Mouse (Mus musculus): ENCODE data around the gene H2afx.
"Not testable (repeated sequence)": the region's sequence is repeated elsewhere in the genome, so short reads cannot be mapped to it uniquely, and the experiment has no call there.

H2afx gene

GRCm38 (mm10) chr9:44341487-44341886 is 7.0 kb downstream of the H2afx start:
- peak in 1 of 2 experiments; percentile 49 for DNase-seq (ENCODE audit: low spot score in 2 of 2)

GRCm38 (mm10) chr9:44342173-44342572 is 7.7 kb downstream of the H2afx start:
- DNase-seq (ENCODE audit: low spot score in 2 of 2), result peak; percentile 84 to 90

- DNase-seq (ENCODE audit: low spot score in 2 of 2), result no peak
These were observed 8.1 kb downstream of the H2afx start for GRCm38 (mm10) chr9:44342605-44343004.

- peak; percentile 72 to 80 for DNase-seq (ENCODE audit: low spot score in 2 of 2)
These were observed 8.8 kb downstream of the H2afx start for GRCm38 (mm10) chr9:44343290-44343689.

- peak; percentile 93 to 94 for DNase-seq (ENCODE audit: low spot score in 2 of 2)
These were observed 9.4 kb downstream of the H2afx start, which contains the start of gene Hmbs for GRCm38 (mm10) chr9:44343781-44344421. Gene Hmbs (minus strand): TSS chr9:44344228.

GRCm38 (mm10) chr9:44345570-44346433 is 11.3 kb downstream of the H2afx start:
- DNase-seq (ENCODE audit: low spot score in 2 of 2), result no peak

- DNase-seq (ENCODE audit: low spot score in 2 of 2), result no peak
These were observed 12.7 kb downstream of the H2afx start for GRCm38 (mm10) chr9:44347166-44347565.

GRCm38 (mm10) chr9:44347621-44348020 is 13.1 kb downstream of the H2afx start:
- no peak for DNase-seq (ENCODE audit: low spot score in 2 of 2)

GRCm38 (mm10) chr9:44348546-44348945 is 14.1 kb downstream of the H2afx start:
- DNase-seq (ENCODE audit: low spot score in 2 of 2), result no peak

- no peak for DNase-seq (ENCODE audit: low spot score in 2 of 2)
These were observed 16.9 kb downstream of the H2afx start for GRCm38 (mm10) chr9:44351396-44351795.

- no peak for DNase-seq (ENCODE audit: low spot score in 2 of 2)
These were observed 17.8 kb downstream of the H2afx start for GRCm38 (mm10) chr9:44352337-44352736.

- no peak for DNase-seq (ENCODE audit: low spot score in 2 of 2)
These were observed 18.6 kb downstream of the H2afx start for GRCm38 (mm10) chr9:44353142-44353541.

GRCm38 (mm10) chr9:44357207-44357606 is 22.7 kb downstream of the H2afx start:
- peak in 1 of 2 experiments; percentile 60 for DNase-seq (ENCODE audit: low spot score in 2 of 2)

GRCm38 (mm10) chr9:44361190-44361917 is 26.9 kb downstream of the H2afx start, which contains the start of gene Vps11:
Gene Vps11 (minus strand): TSS chr9:44361670.
- peak; percentile 92 to 97 for DNase-seq (ENCODE audit: low spot score in 2 of 2)

GRCm38 (mm10) chr9:44361931-44362330 is 27.4 kb downstream of the H2afx start:
- not testable (repeated sequence) for DNase-seq (ENCODE audit: low spot score in 2 of 2)

- peak in 1 of 2 experiments; percentile 59 for DNase-seq (ENCODE audit: low spot score in 2 of 2)
These were observed 30.0 kb downstream of the H2afx start for GRCm38 (mm10) chr9:44364480-44364879.

- DNase-seq (ENCODE audit: low spot score in 2 of 2), result no peak
These were observed 38.9 kb downstream of the H2afx start for GRCm38 (mm10) chr9:44373386-44373785.

- no peak for DNase-seq (ENCODE audit: low spot score in 2 of 2)
These were observed 41.6 kb downstream of the H2afx start for GRCm38 (mm10) chr9:44376141-44376540.

GRCm38 (mm10) chr9:44377335-44377734 is 42.8 kb downstream of the H2afx start:
- DNase-seq (ENCODE audit: low spot score in 2 of 2), result not testable (repeated sequence)

GRCm38 (mm10) chr9:44378153-44378730 is 43.7 kb downstream of the H2afx start:
- no peak for DNase-seq (ENCODE audit: low spot score in 2 of 2)

GRCm38 (mm10) chr9:44379054-44379834 is 44.8 kb downstream of the H2afx start, which contains the start of gene Hyou1:
Gene Hyou1 (plus strand): TSS chr9:44379490.
- DNase-seq (ENCODE audit: low spot score in 2 of 2), result peak; percentile 99 to 100

Data from spleen, postnatal 10 days (tissue).